Comparison of ENCODE assay signal across 8 mouse cellular contexts in genomic region chr7:120835449-120836359, GRCm38 (mm10). TPM values are rescaled to one million over a fixed set of nuclear protein-coding genes. Genes with fewer than 3 reads are reported as not detected.
DNase-seq lines count a peak whose midpoint lies in the region; ATAC-seq and TF ChIP-seq lines count a peak whose summit lies in the region.

No protein-coding gene starts in this region.

- H3K9me3 ChIP-seq in forebrain, postnatal 0 days (ENCODE audit: low read length) = no peaks in the 10 kb centered on the region
- H3K9me3 ChIP-seq in lung, embryonic 14.5 days (ENCODE audit: low read depth, low read length) = no peaks in the 10 kb centered on the region

- no peaks in the 10 kb centered on the region for H3K27me3 ChIP-seq in cerebellum, adult 2 months (ENCODE audit: control insufficient read depth, insufficient read depth, low read length)
- H3K27me3 ChIP-seq in forebrain, postnatal 0 days (ENCODE audit: insufficient read depth, low read length) = no peaks in the 10 kb centered on the region; the same call in 1 of the 2 replicates
- H3K27me3 ChIP-seq in lung, embryonic 14.5 days (ENCODE audit: insufficient read depth, low read length) = no peaks in the 10 kb centered on the region

- H3K4me3 ChIP-seq in cerebellum, adult 2 months (replicated peaks; ENCODE audit: insufficient read depth, low read depth, low read length) = peak overlapping the region; percentile 67
- H3K4me3 ChIP-seq in forebrain, postnatal 0 days (ENCODE audit: low read depth, low read length) = peak overlapping the region; percentile 57
- H3K4me3 ChIP-seq in lung, embryonic 14.5 days (ENCODE audit: low read depth, low read length) = peak overlapping the region; percentile 59

- DNase-seq in MEL-GATA-1-ER (ENCODE audit: extremely low read depth, low read depth) = peak; percentile 58
- DNase-seq in cerebellum, adult 2 months = peak; percentile 92 to 99
- peak; percentile 99 for DNase-seq in forebrain, postnatal 0 days
- DNase-seq in heart, postnatal 4 days = peak; percentile 97
- peak; percentile 92 to 99 for DNase-seq in layer of hippocampus, adult 8-10 months (ENCODE audit: low spot score in 2 of 2)
- DNase-seq in lung, embryonic 14.5 days = peak; percentile 98
- DNase-seq in testis, postnatal 14 days (ENCODE audit: low spot score) = peak; percentile 85

- TF ChIP-seq CTCF in cerebellum, adult 2 months (IDR thresholded peaks at IDR 0.05; ENCODE audit: borderline replicate concordance, insufficient read depth, low read depth, low read length) = peak; percentile 99
- TF ChIP-seq CTCF in forebrain, postnatal 0 days (IDR thresholded peaks at IDR 0.05; ENCODE audit: low read depth) = peak; percentile 97
- TF ChIP-seq CTCF in lung, embryonic 14.5 days (IDR thresholded peaks at IDR 0.05; ENCODE audit: low read depth) = peak; percentile 98

- peak overlapping the region; percentile 64 for H3K9ac ChIP-seq in forebrain, postnatal 0 days
- H3K9ac ChIP-seq in lung, embryonic 14.5 days = peak overlapping the region; percentile 53

- peak; percentile 67; the same call in 1 of the 2 replicates for TF ChIP-seq POLR2A in cerebellum, adult 2 months (IDR thresholded peaks at IDR 0.05; ENCODE audit: borderline replicate concordance, insufficient read depth, low read length)

- no peaks in the 10 kb centered on the region for H3K4me1 ChIP-seq in cerebellum, adult 2 months (ENCODE audit: control insufficient read depth, insufficient read depth, low read length)
- H3K4me1 ChIP-seq in forebrain, postnatal 0 days (ENCODE audit: insufficient read depth) = 0 out of 2 replicates have a peak, but pooled peaks cover 5% of the 10 kb centered on the region
- H3K4me1 ChIP-seq in lung, embryonic 14.5 days (ENCODE audit: insufficient read depth) = no peaks in the 10 kb centered on the region

- WGBS in cerebellum, adult 2 months = under 1% methylated on average over 41 of the region's 41 CpGs
- WGBS in forebrain, postnatal 0 days = under 1% methylated on average over 41 of the region's 41 CpGs
- under 1% methylated on average over 41 of the region's 41 CpGs for WGBS in lung, embryonic 14.5 days

- H3K27ac ChIP-seq in cerebellum, adult 2 months (ENCODE audit: insufficient read depth, low read length) = peak overlapping the region; percentile 38
- H3K27ac ChIP-seq in forebrain, postnatal 0 days (ENCODE audit: low read depth, low read length) = peak overlapping the region; percentile 84
- peak overlapping the region; percentile 72 for H3K27ac ChIP-seq in lung, embryonic 14.5 days (ENCODE audit: low read depth)

- no peaks in the 10 kb centered on the region for H3K36me3 ChIP-seq in forebrain, postnatal 0 days (ENCODE audit: insufficient read depth)
- no peaks in the 10 kb centered on the region for H3K36me3 ChIP-seq in lung, embryonic 14.5 days (ENCODE audit: insufficient read depth)

- ATAC-seq in forebrain, postnatal 0 days = peak; percentile 89
- peak; percentile 87 for ATAC-seq in lung, embryonic 14.5 days (ENCODE audit: insufficient read depth)
- ATAC-seq in neutrophil, adult 5-6 weeks (ENCODE audit: extremely low read depth, insufficient number of reproducible peaks, low FRiP score, poor library complexity, severe bottlenecking) = peak; percentile 74

- H3K4me2 ChIP-seq in forebrain, postnatal 0 days (ENCODE audit: low read depth) = peak overlapping the region; percentile 48
- H3K4me2 ChIP-seq in lung, embryonic 14.5 days = peak overlapping the region; percentile 62

RNA-seq across cellular contexts. Expression of gene Eef2k, which starts 6.9 kb away (rescaled TPM):
- polyA plus RNA-seq in cerebellum, adult 2 months (2012; rRNA removed) = 32.0 and 42.3 TPM in 2 replicates
- 53.8 and 56.4 TPM in 2 replicates for total RNA-seq in forebrain, postnatal 0 days (2014; rRNA removed)
- polyA plus RNA-seq in forebrain, postnatal 0 days (2015; fragmentation: Nextera tagmentation; extraction: Ambion mirVana) = 31.6 and 35.4 TPM in 2 replicates
- total RNA-seq in heart, postnatal 4 days (2021) = 10 to 100 TPM; 36.9 to 38.0 TPM
- total RNA-seq in layer of hippocampus, adult 8-10 months (2022) = 10 to 100 TPM; 28.4 to 35.9 (median 32.0) TPM
- 11.2 and 13.0 TPM in 2 replicates for polyA plus RNA-seq in lung, embryonic 14.5 days (2014; fragmentation: Nextera tagmentation; extraction: Ambion mirVana)
- 51.9 and 56.9 TPM in 2 replicates for total RNA-seq in neutrophil, adult 5-6 weeks (2017)

RNA-seq across cellular contexts. Expression of gene Gm5737, which starts 23.5 kb away (rescaled TPM):
- polyA plus RNA-seq in cerebellum, adult 2 months (2012; rRNA removed) = 0.08 TPM in 1 of 2 replicates, not detected in the other
- not detected in 2 replicates for total RNA-seq in forebrain, postnatal 0 days (2014; rRNA removed)
- polyA plus RNA-seq in forebrain, postnatal 0 days (2015; fragmentation: Nextera tagmentation; extraction: Ambion mirVana) = 0.16 TPM in 1 of 2 replicates, not detected in the other
- not detected for total RNA-seq in heart, postnatal 4 days (2021)
- under 1 TPM in 1 of 4 experiments, not detected in 3; 0.33 TPM for total RNA-seq in layer of hippocampus, adult 8-10 months (2022)
- not detected in 2 replicates for polyA plus RNA-seq in lung, embryonic 14.5 days (2014; fragmentation: Nextera tagmentation; extraction: Ambion mirVana)
- total RNA-seq in neutrophil, adult 5-6 weeks (2017) = not detected in 2 replicates

Comparison
In these comparisons a context has a peak if more than half of its experiments do, and no peak if none do; other contexts are left out.
1. Peak in every context shown above with its lines: DNase-seq, ATAC-seq, H3K4me3 ChIP-seq and H3K27ac ChIP-seq.